Mouse (Mus musculus) kidney, adult 2 months (tissue): ENCODE measurements around the gene Gpatch2.

ENCODE experiments used
- CTCF ChIP-seq: fragments of 200-500 bp; conservative IDR thresholded peaks from 2 replicates; pipeline ENCODE4 v1.5.1; 2011; ENCODE audit warnings: low read depth, mild to moderate bottlenecking, control low read depth, low read length, moderate library complexity, mixed read lengths; ENCODE audit not compliant: insufficient read depth, insufficient read length
- POLR2A ChIP-seq: fragments of 200-500 bp; IDR thresholded peaks from one replicate; pipeline ENCODE4 v1.6.1; 2011; ENCODE audit warnings: low read depth, low read length, control low read depth

- TF ChIP-seq POLR2A (no peak), CTCF (no peak)
Observed at GRCm38 (mm10) chr1:187170361-187170760, 44.9 kb upstream of the Gpatch2 start.
